Mouse (Mus musculus): Measurements from ENCODE around the gene Tbc1d15.
A peak's percentile ranks its signal among the peaks of the same experiment; 100 is the strongest.

GRCm38 (mm10) chr10:115232513-115232912 lies 18.8 kb downstream of the Tbc1d15 start:
- TF ChIP-seq CHD1 (IDR thresholded peaks at IDR 0.05; ENCODE audit: low read depth, low read length), result no peak
- TF ChIP-seq CTCF (IDR thresholded peaks at IDR 0.05 in 2 of 3, conservative IDR thresholded peaks at IDR 0.05 in 1 of 3; ENCODE audit: control insufficient read depth in 1 of 3, insufficient read depth in 1 of 3, low read depth in 2 of 3, low read length in 3 of 3, poor library complexity in 1 of 3, severe bottlenecking in 1 of 3), result peak in 1 of 3 experiments; percentile 32; a peak in 2 of 6 replicates
- no peak for TF ChIP-seq MXI1 (IDR thresholded peaks at IDR 0.05; ENCODE audit: low read depth, low read length)
- TF ChIP-seq BHLHE40 (IDR thresholded peaks at IDR 0.05; ENCODE audit: borderline replicate concordance, low read depth, low read length), result no peak
- TF ChIP-seq ZC3H11A (IDR thresholded peaks at IDR 0.05; ENCODE audit: low read depth, low read length), result no peak
- TF ChIP-seq HCFC1 (IDR thresholded peaks at IDR 0.05; ENCODE audit: low read depth, low read length), result no peak

Measured in MEL (cell line).